Mouse (Mus musculus) naive thymus-derived CD4-positive, alpha-beta T cell, adult 2 months (primary cell): ENCODE results near the gene Bcl2.

Experiments
- DNase-seq: peaks from one replicate; pipeline ENCODE4 v3.0.0-alpha.2; 2011; ENCODE audit warnings: low read depth

The Bcl2 gene

DNA sequence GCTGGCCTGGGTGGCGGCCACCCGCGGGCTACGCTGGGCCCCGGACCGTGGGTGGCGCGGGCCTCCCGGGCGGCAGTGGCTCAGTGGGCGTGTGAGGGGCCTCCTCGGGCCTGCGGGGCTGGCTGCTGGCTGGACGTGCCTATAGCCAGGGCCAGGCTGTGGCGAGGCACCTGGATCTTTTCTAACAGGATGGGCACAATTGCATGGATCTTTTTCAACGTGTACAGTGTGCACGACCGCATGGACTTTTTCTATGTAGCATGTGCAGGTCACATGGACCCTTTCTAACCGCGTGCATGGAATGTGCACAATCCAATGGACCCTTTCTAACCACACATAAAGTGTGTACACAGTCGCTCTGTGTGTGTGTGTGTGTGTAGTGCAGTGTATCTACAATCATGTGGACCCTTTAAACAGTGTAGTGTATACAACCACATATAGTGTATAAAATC, 482 bp upstream of the Bcl2 start:
- DNase-seq = peak; percentile 64

DNA sequence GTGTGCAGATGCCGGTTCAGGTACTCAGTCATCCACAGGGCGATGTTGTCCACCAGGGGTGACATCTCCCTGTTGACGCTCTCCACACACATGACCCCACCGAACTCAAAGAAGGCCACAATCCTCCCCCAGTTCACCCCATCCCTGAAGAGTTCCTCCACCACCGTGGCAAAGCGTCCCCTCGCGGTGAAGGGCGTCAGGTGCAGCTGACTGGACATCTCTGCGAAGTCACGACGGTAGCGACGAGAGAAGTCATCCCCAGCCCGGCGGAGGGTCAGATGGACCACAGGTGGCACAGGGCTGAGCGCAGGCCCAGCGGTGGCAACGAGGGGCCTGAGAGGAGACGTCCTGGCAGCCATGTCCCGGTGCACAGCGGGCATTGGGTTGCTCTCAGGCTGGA, 1.7 kb downstream of the Bcl2 start:
- peak; percentile 87 for DNase-seq

DNA sequence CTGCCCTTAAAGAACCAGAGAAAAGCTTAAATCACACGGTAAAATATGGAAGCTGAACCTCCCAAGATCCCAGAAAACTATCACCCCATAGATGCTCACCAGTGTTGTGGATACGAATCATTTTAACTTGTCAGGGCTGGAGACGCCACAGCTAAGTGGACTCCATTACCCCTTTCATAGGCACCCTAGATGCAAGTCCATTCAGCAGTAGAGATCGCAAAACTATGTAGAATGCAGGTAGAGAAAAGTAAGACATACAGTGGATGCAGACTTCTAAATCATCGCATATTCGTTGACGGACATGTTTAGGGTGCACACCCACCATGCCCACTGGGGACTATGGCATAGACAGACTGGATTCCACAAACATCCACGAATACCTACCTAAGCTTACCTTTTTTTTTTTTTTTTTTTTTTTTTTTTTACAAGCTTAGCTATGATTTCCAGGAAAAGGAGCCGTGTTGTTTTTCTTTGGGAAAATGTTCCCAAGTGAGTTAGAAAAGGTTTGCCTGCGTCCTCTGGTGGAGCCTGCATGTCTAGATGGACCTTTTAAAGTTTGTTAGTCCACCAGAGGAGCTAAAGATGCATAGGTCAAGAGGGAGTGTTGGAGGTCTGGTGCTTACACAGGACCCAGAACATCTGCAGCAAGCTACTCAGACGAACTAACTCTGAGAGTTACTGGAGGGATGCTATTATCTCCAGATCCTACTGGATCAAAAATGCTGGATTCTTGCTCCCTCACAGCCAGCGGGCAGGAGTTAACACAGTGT, 2.5 kb downstream of the Bcl2 start:
- DNase-seq = peak; percentile 46

DNA sequence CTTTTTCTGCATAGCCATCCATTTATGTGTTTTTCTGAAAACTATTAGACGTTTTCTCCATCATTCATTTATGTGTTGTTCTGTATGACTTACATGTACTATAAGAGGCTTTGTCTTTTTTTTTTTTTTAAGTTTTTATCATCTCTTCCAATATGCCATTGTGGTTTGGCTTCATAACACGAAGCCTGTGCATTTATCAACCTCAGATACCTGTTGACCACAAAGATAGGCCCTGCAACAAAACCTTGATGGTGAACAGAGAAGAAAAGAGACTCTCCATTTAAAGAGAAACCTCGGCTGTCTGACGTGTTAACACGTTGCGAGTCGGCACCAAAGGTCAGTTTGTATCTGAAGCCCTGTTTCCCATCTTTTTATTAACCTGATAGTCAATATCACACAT, 3.9 kb downstream of the Bcl2 start:
- no peak for DNase-seq

DNA sequence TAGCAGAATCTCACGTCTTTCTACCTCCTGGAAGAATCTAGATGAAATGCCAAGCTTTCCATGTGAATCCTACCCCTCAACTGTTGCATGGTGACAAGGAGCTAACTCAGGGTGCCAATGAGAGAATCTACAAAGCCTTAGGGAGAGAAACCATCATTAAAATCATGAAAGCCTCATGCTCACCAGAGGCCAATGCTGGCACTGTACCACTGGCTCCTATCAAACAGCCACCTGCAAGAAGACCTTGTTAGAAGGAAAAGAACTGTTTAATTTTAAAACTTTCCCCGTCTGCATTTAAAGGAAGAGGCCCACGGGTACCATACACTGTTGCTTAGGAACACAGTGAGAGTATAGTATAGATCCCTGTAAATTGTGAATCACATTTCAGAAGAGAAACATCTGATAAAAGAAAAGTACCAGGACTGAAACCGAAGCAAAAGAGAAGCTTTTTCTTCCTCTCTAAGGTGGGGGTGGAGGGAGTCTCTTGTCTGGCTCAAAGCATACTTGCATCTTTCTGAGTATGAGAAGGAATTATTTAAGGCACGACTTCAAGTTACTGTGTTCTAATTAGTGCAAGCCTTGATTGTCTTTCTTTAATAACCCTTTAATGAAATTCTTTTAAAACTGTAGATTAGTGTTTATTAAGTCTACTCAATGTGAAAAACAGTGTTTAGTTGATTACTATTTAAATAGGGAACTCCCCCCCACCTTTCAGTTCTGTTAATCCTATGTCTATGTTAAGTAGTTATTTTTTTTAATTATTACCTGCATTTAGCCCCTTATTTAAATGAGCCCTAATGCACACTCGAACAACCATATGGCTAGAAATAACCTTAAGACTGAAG, 6.8 kb downstream of the Bcl2 start:
- DNase-seq = no peak

DNA sequence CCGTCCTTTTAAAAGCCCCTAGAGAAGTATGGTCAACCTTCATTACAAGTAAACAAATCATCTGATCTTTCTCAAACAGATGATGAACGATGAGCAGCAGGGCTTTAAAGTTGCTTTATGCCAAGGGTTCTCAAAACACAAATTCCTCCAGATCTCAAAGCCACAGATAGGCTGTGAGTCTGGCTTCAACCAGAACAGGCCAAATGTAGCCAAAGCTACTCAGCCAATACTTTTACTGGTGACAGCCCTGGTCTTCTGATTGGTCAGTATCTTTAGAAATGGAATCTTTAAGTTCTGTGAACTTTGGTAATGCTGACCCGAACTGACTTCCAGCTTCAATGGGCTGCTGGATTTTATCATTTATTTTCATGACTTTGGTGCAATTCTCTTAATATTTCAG, 10.9 kb downstream of the Bcl2 start:
- DNase-seq = no peak

DNA sequence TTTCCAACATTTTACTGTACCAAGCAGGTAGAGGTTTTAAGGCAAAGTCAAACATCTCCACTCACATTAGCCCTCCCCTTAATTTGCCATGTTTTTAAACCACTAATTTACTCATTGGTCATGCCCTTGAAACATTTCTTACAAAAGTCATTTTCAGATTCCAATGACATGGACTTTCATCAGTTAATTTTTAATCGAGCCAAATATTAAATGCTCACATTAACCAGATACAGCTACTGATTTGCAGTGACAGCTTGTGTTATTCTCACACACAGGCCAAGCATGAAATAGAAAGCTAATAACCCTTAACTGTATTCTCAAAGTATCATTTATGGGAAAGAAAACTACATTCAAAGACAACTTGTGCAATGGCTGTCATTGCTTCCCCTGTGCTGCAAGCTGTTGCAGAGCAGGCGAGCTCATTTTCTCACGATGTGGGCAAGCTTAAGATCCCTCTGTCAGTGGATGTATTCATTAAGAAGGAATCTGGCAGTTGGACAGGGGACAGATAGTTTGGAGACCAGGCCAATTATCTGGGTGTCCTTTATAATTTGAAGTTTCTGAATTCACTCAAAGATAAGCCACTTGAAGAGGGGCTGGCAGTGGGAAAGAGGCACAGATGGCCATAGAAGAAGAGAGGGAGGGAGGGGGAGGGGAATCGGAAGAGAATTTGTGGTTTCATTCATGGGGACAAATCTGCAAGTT, 11.5 kb downstream of the Bcl2 start:
- no peak for DNase-seq

DNA sequence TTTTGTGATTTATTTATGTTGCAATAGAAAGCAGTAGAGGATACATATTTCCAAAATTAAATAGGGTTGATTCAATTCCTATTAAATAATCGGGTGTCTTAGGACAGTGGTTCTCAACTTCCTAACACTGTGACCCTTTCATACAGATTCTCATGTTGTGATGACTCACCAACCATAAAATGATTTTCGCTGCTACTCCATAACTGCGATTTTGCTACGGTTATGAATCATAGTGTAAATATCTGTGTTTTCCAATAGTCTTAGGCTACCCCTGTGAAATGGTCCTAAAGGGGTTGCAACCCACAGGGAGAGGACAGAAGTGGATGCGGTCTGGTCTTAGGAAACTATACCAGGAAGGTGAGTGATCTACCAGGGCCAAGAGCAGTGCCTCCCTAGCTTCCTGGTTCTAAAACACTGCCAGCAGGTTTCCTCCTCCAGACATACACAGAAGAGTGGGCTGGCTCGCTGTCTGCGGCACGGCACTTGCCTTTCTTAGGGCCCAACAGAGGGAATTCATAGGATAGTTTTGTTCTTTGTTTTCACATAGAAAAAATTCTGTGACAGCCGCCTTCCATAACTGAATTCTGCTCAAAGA, 13.5 kb downstream of the Bcl2 start:
- DNase-seq = no peak

DNA sequence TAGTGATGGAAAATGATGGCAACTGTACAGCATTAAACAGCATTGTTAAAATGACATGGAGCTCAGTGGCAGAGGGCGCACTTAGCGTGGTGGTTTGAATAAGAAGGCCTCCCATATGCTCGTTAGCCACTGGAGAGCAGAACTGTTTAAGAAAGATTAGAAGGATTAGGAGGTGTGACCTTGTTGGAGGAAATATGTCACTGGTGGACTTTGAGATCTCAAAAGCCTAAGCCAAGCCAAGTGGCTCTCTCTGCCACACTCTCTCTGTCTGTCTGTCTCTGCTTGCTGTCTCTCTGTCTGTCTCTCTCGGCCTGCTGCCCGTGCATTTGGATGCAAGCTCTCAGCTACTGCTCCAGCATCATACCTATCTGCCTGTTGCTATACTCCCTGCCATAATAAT, 17.6 kb downstream of the Bcl2 start:
- no peak for DNase-seq

DNA sequence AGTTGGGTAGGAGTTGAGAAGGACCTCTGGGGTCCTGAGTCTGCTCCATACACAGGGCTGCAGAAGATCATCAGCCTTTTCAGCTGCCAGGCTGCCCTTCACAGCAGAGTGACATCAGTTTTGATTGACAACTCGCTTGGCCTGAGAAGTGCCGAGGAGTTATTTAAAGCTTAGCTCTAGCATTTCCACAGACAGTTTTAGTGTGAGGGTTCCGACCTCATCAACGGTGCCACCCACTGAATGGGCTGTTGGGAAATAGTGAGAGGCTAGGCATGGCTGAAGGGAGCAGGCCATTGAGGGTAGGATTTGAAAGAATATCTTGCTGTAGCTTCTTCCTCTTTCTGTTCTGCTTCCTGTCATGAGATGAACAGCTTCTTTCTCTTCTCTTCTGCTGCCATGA, 18.4 kb downstream of the Bcl2 start:
- DNase-seq = no peak

DNA sequence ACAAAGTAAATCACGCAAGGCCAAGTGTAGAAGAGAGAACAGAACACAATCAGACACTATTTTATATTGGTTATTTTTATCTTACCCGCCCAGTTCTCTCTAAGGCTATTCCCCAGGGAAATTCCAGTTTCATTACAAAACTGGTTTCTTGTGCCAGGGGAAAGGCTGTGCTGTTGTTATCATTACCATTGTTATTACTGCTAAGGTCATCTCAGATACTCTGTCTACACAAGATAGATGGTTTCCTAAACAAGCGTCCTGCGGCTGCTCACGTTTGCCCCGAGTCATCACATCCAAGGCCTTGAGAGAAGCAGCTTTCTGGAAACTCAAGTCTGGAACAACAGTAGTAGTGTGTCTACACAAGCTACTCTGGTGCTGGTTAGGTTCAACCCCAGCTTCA, 19.8 kb downstream of the Bcl2 start:
- no peak for DNase-seq

DNA sequence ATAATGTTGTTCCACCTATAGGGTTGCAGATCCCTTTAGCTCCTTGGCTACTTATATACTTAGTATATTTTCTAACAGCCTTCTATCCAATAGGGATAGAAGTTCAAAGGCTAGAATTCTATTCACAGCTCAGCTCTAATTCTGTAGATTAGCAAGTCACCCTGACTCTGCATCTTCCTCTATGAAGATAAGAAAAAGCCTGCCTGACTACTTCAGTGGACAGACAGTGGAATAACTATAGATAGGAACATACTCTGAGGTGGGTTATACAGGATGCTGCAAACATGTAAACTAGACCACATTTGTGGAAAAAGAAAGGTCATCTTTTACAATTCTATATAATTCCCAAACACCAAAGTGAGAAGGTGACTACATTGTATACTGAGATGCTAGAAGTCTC, 21.5 kb downstream of the Bcl2 start:
- DNase-seq = no peak

DNA sequence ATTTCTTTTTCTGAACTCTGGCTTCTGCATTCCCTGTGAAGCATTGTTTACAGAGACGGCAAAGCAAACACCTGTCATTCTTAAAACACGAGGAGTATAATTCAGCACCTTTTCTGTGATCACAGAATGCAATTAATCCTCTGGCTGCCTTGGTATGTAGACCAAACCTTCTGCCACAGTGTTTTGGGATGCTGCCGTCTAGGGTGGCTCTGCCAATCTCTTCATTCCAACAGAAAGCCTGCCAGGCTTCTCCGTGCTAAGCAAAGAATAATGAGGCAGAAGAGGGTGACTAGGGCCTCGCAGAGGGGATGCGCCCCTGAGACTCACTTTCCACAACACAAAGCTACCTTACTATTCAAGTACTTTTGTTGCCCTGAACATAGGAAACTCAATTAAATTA, 23.2 kb downstream of the Bcl2 start:
- no peak for DNase-seq

DNA sequence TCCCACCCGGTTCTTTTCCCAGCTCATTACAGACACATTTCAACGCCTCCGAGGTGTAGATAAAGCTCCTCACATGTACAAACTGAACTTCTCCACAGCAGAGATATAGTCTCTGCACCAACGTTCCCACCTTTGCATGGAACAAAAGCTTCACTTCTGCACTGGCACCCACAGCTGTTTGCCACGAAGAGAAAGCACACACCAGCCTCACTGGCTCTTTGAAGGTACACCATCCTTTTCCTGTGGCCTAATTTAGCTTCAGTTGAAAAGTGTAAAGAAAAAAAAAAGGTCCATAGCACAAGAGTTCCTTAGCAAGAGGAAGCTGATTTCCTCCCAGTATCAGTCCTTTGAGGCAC, 25.9 kb downstream of the Bcl2 start:
- DNase-seq = peak; percentile 70

DNA sequence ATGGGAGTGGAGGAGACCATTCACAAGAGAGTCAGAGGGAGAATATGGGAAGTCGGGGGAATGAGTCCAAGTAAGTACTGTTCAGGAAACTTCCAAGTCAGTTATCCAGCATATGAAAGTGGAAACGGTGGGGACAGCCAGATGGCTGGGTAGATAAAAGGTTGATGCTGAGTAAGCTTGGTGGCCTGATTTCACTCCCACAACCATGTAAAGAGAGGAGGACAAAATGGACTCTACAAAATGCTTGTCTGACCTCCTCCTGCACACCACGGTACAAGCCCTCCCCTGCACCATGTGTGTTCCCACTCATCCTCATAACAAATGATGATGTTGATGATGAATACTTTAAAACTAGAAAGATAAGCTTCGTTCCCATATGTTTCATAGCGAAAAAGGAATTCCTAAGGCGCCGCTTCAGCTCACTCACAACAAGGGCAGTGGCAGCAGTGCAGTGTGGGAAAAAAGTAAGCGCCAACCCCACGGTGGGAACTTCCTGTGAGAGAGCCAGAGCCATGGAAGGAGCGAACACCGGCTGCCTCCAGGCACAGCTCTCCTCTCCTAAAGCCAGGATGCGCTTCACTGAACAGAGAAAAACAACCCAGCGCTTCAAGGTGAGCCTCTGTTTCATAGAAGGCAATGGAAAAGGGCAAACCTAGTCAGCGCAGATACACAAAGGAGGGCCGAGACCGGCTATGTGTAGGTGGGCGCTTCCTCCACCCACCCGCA, 26.5 kb downstream of the Bcl2 start:
- DNase-seq = peak; percentile 54

DNA sequence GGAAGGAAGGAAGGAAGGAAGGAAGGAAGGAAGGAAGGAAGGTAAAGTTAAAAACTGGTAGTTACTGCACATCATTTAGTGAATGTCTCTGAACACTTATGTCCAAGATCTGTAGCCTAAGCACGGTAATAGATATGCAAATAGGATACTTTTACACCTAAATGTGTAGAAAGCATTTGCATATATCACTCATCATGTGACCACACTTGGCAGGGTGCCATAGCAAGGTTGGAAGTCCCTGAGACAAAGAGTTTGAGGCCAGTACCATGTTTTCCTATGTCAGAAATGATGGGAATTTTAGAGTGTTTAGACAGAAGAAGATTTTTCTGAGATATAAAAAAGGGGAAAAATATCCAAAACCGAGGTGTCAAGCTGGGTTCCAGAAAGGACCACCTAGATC, 28.4 kb downstream of the Bcl2 start:
- DNase-seq = no peak

DNA sequence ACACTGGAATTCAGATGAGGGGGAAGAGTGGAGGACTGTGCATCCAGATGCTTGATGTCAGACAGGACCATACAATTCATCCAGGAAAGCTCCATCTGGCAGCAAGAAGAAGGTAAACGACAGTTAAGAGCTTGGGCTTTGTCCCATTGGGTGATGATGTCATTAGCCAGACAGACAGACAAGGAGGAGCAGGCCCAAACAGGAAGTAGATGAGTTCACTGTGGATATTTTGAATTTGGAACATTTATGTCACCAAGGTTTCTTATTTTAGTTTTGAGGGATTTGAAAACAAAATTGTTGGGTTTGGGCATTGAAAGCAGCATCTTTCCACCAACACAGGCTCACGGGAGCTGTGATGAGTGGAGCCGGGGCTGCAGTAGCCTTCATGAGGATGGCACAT, 29.5 kb downstream of the Bcl2 start:
- DNase-seq = no peak

DNA sequence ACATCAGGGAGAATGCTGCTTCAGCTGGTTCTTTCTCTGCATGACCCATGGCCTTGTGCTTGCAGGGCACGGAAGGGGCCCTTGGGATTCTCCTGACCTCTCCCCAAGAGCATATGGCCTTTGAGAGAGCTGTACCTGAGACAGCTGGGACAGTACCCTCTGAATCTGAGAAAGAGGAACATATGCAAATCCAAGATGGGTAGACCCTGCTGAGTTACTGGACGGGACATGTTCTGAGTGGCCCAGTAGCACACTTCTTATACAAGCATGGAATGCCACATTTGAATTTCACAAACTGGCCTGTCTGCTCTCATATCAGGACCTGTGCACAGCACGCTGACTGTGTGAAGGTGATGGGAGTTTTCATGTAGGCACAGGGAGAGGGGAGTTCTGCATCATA, 31.2 kb downstream of the Bcl2 start:
- DNase-seq = no peak

DNA sequence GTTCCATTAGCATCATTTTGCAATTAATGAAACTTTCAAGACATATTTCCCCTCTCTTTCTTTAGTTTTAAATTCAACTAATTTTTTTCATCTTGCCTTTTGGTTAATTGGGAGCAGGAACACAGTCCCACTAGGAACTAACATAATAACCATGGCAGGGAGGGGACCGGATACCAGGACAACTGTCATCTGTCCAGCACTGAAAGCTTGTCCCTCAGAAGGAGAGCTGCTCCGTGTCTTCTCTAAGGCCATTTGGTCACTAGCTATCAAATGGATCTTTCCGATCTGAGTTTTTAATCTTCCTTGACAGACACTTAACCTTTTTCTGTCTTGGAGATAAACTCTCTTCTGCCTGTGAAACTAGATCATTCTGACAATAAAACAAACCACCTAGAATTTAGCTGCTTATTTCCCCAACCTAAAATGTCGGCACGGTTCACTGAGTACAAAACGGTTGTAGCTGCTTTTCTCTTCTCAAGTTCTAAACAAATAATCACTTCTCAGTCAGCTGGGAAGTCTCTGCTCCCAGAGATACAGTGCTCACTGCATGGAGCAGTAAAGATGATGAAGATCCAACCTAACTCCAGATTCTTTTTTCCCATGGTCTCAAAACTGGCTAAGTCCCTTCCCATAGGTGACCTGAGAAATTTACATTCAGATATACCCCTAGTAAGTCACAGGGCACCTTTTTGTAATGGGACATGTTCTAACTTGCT, 34.1 kb downstream of the Bcl2 start:
- DNase-seq = no peak

DNA sequence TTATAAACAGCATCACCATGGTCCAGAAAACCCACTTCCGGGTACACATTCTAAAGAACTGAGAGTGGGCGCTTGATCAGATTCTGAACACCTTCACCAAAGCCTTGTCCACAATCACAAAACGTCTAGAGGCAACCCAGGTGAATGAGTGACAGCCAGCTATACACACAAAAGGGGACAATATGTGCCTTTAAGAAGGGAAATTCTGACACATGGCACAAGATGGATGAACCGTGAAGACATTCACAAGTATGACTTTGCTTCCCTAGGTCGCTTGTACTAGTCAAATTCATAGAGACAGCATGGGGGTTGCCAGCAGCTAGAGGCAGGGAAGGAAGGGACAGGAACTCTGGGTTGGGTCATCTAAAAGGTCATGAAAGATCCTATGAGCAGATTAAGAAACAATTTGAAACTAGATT, 36.0 kb downstream of the Bcl2 start:
- no peak for DNase-seq
